In genomic region chr10:81315587-81315986, GRCm38 (mm10) we compare ENCODE assay signal across 13 mouse cellular contexts. TPM values are rescaled to one million over a fixed set of nuclear protein-coding genes. Genes with fewer than 3 reads are reported as not detected.
"Had no signal": no experiment of that assay in that cellular context is flagged by ENCODE, and none has a peak within 500 bp of the region (broad histone marks: within the 10 kb centered on the region; RNA-seq: fewer than 3 reads in every experiment).

No protein-coding gene starts in this region.

- H3K4me2 ChIP-seq: liver, embryonic 13.5 days; midbrain, embryonic 11.5 days had no signal

- DNase-seq: kidney, postnatal 14 days; layer of hippocampus, adult 9-11 months; liver, embryonic 13.5 days; lung, adult 2 months; thymus, adult 18-20 months; thymus, postnatal 36 days had no signal

- H3K9me3 ChIP-seq: liver, embryonic 13.5 days had no signal

- H3K27ac ChIP-seq: layer of hippocampus, adult 2 months; liver, embryonic 13.5 days had no signal

- H3K4me3 ChIP-seq: layer of hippocampus, adult 2 months; liver, embryonic 13.5 days had no signal

- H3K27me3 ChIP-seq: liver, embryonic 13.5 days had no signal

- H3K9ac ChIP-seq: liver, embryonic 13.5 days had no signal

RNA-seq across cellular contexts. Expression of gene Gipc3, which starts 27.5 kb away (rescaled TPM):
- polyA plus RNA-seq: limb, embryonic 11.5 days; liver, embryonic 13.5 days; liver, embryonic 16.5 days; midbrain, embryonic 14.5 days; midbrain, postnatal 0 days; neural tube, embryonic 11.5 days had no signal
